Mouse (Mus musculus): ENCODE results near the gene Lage3. TPM values are rescaled to one million over a fixed set of nuclear protein-coding genes. Genes with fewer than 3 reads are reported as not detected.

The Lage3 gene
- total and polyA plus RNA-seq, 3 experiments, result 52.7 to 88.1 TPM; not detected in 1

DNA sequence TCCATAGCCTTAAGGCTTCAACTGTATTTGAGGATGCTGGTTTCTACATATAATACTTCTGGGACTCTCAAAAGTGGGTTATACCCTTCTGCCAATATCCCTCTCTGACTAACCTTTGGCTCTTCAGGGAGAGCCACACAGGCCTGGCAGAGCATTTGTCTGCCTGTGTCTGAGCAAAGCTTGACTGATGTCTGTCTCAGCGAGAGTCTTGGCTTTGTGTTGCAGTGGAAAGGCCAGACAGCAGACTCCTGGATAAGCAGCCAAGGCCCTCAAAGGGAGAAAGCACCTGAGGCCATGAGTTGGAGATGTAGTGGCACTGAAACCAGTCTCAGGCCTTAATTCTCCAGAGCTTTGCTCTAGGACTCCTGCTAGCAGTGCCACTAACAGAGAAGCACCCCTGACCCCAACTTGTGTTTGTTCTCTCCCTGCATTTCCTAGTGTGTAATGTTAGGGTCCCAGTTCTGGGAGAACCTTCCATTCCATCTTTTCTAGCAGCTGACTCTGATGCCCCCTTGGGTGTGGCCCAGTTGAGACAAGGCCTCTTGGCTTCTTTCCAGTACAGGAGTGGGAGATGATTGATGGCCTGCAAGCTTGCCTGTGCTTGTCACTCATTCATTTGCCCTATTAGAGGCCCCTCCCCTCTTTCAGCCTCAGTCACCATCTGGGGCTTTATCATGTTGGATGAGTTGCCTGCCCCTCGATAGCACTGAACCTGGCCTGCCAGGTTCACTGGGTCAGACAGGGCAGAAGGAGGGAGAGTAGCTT lies 23.1 kb downstream of the Lage3 start:
- Histone ChIP-seq H3K4me1 (ENCODE audit: control insufficient read depth in 1 of 2, insufficient read depth in 2 of 2, low read length in 2 of 2) (peaks cover 5 to 13% of the 10 kb centered on the region in 2 experiments; a peak in 3 of 4 replicates), H3K79me2 (ENCODE audit: control insufficient read depth, insufficient read depth, low read length, poor library complexity) (peaks cover 7% of the 10 kb centered on the region), H3K9ac (ENCODE audit: control insufficient read depth, low read depth, low read length, poor library complexity, severe bottlenecking) (peak overlapping the region; percentile 77), H3K36me3 (ENCODE audit: control insufficient read depth in 1 of 2, insufficient read depth in 2 of 2, low read length in 2 of 2) (peaks cover 0 to 12% of the 10 kb centered on the region in 2 experiments; a peak in 2 of 4 replicates), H3K9me3 (replicated peaks; ENCODE audit: insufficient read depth, low read length) (no peaks in the 10 kb centered on the region), H3K4me3 (ENCODE audit: control insufficient read depth in 1 of 2, insufficient read depth in 1 of 2, low read depth in 2 of 2, low read length in 2 of 2) (peak overlapping the region; percentile 61 to 70; a peak in 3 of 4 replicates), H3K27me3 (ENCODE audit: control insufficient read depth in 1 of 2, insufficient read depth in 2 of 2, low read length in 2 of 2) (no peaks in the 10 kb centered on the region), H3K27ac (ENCODE audit: control insufficient read depth, low read depth, low read length) (peak overlapping the region; percentile 58)
- peak; percentile 59 for DNase-seq (ENCODE audit: low read depth, low spot score)
- TF ChIP-seq CHD1 (IDR thresholded peaks at IDR 0.05; ENCODE audit: low read depth, low read length) (no peak), SIN3A (IDR thresholded peaks at IDR 0.05; ENCODE audit: low read length) (no peak), POLR2AphosphoS5 (IDR thresholded peaks at IDR 0.05; ENCODE audit: borderline replicate concordance, low read depth, low read length) (no peak), MYC (IDR thresholded peaks at IDR 0.05; ENCODE audit: low read depth, low read length) (no peak), MEF2A (IDR thresholded peaks at IDR 0.05; ENCODE audit: extremely low read depth, insufficient replicate concordance, low read depth, low read length, poor library complexity, severe bottlenecking) (no peak)

DNA sequence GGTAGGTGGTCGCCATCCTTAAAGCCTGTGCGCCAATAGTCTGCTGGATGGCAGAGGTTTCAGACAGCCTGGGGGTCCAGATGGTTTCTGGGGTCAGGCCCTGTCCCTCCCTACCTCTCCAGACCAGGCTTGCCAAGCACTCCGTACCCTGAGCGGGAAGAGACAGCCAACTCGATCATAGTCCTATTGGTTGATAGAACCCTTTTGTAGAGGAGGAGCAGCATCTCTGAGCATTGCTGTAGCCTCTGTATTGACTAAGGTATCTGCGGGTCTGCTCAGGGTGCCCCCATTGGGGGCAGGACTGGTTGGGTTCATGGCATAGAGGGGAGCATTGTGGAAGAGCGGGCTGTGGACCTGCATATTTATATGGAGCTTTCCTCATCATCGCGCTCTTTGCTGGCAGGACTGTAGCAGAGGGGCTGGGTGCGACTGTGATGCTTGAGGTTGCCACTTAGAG lies 24.2 kb downstream of the Lage3 start:
- Histone ChIP-seq H3K79me2 (ENCODE audit: control insufficient read depth, insufficient read depth, low read length, poor library complexity) (peaks cover 7% of the 10 kb centered on the region), H3K9ac (ENCODE audit: control insufficient read depth, low read depth, low read length, poor library complexity, severe bottlenecking) (peak overlapping the region; percentile 77), H3K36me3 (ENCODE audit: control insufficient read depth in 1 of 2, insufficient read depth in 2 of 2, low read length in 2 of 2) (peaks cover 0 to 12% of the 10 kb centered on the region in 2 experiments; a peak in 2 of 4 replicates), H3K4me1 (ENCODE audit: control insufficient read depth in 1 of 2, insufficient read depth in 2 of 2, low read length in 2 of 2) (peaks cover 5 to 13% of the 10 kb centered on the region in 2 experiments; a peak in 3 of 4 replicates), H3K27me3 (ENCODE audit: control insufficient read depth in 1 of 2, insufficient read depth in 2 of 2, low read length in 2 of 2) (no peaks in the 10 kb centered on the region), H3K4me3 (ENCODE audit: control insufficient read depth in 1 of 2, insufficient read depth in 1 of 2, low read depth in 2 of 2, low read length in 2 of 2) (peak overlapping the region; percentile 61 to 70), H3K9me3 (replicated peaks; ENCODE audit: insufficient read depth, low read length) (no peaks in the 10 kb centered on the region), H3K27ac (ENCODE audit: control insufficient read depth, low read depth, low read length) (peak overlapping the region; percentile 49)
- peak; percentile 24 for DNase-seq (ENCODE audit: low read depth, low spot score)
- TF ChIP-seq MAFK (IDR thresholded peaks at IDR 0.05; ENCODE audit: borderline replicate concordance, low read depth, low read length) (no peak), RAD21 (IDR thresholded peaks at IDR 0.05; ENCODE audit: low read depth, low read length) (no peak), GABPA (IDR thresholded peaks at IDR 0.05; ENCODE audit: low read depth, low read length) (no peak), CHD1 (IDR thresholded peaks at IDR 0.05; ENCODE audit: low read depth, low read length) (no peak), MYB (IDR thresholded peaks at IDR 0.05; ENCODE audit: low read depth, low read length) (no peak), POLR2AphosphoS5 (IDR thresholded peaks at IDR 0.05; ENCODE audit: borderline replicate concordance, low read depth, low read length) (no peak), TBP (IDR thresholded peaks at IDR 0.05; ENCODE audit: low read depth, low read length) (no peak), RCOR1 (IDR thresholded peaks at IDR 0.05; ENCODE audit: low read depth, low read length) (no peak), SMC3 (IDR thresholded peaks at IDR 0.05; ENCODE audit: low read depth, low read length) (no peak), CTCF (IDR thresholded peaks at IDR 0.05 in 2 of 3, conservative IDR thresholded peaks at IDR 0.05 in 1 of 3; ENCODE audit: control insufficient read depth in 1 of 3, insufficient read depth in 1 of 3, low read depth in 2 of 3, low read length in 3 of 3, poor library complexity in 1 of 3, severe bottlenecking in 1 of 3) (no peak), UBTF (IDR thresholded peaks at IDR 0.05; ENCODE audit: borderline replicate concordance, insufficient read depth, low read depth, low read length) (no peak)
